Mouse (Mus musculus): ENCODE measurements around the gene Tspear.
"Not testable (repeated sequence)": the region's sequence is repeated elsewhere in the genome, so short reads cannot be mapped to it uniquely, and the experiment has no call there.

Gene Tspear

DNA sequence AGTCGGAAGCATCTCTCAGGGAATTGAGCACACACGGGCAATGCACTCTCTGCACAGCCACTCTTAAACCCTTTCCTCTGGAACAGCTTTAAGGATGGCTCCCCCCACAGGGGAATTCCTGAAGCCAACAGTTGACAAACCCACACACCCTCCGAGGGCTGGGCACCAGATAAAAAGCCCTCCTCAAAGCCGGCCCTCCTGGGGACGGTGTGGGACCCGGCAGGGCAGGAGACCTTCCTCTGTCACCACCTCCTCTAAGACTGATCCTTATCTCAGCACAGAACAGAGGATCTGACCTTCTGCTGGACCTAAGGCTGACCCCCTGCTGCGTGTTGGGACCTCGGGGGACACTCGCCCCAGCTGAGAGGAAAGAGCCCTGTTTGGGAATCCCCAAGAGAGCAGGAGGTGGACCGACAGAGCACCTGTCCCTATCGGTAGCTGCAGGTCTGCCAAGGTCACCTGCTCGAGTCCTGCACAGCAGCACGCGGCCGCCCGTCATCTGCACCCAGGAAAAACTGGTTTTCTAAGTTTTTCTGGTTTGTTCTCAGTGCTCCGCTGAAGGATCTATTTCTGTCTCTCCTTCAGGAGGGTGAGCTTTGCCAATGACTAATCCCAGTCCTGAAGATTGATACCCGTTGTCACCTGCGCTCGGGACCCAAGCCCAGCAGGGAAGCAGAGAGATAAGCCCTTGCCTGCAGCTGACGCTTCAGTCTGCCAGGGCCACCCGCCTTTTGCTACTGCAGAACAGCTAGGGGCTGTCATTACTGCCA lies at the start of gene Tspear:
TSS of gene Tspear (plus strand) at position 675 of the 770 bp plus-strand sequence.
- DNase-seq (ENCODE audit: low spot score) = no peak

DNA sequence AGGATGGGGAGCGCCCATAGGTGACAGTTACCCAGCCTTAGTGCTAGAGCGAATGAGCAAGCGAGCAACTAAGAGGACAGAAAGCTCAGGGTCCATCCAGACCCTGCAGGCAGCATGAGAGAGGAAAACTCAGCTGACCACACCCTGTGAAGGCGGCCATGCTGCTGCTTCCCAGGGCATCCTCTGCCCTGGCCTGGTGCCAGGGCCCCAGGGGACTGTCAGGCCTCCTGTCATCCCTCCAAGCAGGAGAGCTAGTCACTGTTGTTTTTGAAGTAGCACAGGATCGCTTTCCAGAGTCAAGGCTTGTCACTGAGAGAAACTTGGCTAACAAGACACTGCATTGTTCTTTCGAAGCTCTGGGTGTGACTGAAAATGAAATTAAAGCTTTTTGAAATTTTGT lies 47.4 kb upstream of the Tspear start:
- no peak for DNase-seq (ENCODE audit: low spot score)

DNA sequence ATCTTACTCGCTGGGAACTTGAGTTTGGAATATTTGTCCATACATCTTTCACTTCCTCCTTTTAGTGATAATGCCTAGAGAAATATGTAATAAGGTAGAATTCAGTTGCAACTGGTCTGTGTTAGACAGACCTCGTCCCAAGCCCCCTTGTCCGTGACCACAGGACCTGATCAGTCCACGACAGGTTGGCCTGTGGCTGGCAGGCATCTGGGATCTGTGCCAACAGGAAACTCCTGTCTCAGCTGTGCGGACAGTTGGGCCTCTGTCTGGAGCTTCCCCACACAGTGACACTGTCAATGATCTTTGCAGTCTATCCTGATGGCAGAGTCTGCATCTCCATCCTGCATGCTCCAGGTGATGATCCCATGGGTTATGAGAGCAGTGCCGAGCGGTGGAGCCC lies 43.2 kb upstream of the Tspear start:
- DNase-seq (ENCODE audit: low spot score) = no peak

- DNase-seq (ENCODE audit: low spot score) = no peak
Observed at GRCm38 (mm10) chr10:77645571-77645970, 40.8 kb upstream of the Tspear start.

GRCm38 (mm10) chr10:77647461-77647860 lies 38.9 kb upstream of the Tspear start:
- DNase-seq (ENCODE audit: low spot score) = no peak

- DNase-seq (ENCODE audit: low spot score) = no peak
Observed at GRCm38 (mm10) chr10:77647901-77648300, 38.5 kb upstream of the Tspear start.

DNA sequence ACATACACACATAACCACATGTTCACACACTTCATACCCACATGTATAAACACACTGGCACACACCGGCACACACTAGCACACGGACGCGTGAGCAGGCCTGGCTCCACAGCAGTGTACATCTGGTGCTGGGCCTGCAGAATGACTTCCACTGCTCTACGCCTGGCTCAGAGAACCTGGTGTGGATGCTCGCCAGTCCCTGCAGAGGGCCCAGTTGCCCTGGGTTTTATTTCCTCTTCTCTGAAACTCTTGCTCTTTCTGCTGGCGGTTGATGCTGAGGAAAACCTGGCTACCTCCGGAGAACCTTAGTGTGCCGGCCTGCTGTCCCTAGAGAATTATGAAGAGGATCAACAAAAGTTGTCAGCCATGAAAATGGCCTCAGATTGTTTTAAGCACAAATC lies 34.3 kb upstream of the Tspear start:
- no peak for DNase-seq (ENCODE audit: low spot score)

- DNase-seq (ENCODE audit: low spot score) = no peak
Observed at GRCm38 (mm10) chr10:77658286-77658994, 27.9 kb upstream of the Tspear start.

- DNase-seq (ENCODE audit: low spot score) = no peak
Observed at GRCm38 (mm10) chr10:77663949-77664665, 22.3 kb upstream of the Tspear start.

GRCm38 (mm10) chr10:77666342-77666741 lies 20.0 kb upstream of the Tspear start:
- DNase-seq (ENCODE audit: low spot score) = no peak

DNA sequence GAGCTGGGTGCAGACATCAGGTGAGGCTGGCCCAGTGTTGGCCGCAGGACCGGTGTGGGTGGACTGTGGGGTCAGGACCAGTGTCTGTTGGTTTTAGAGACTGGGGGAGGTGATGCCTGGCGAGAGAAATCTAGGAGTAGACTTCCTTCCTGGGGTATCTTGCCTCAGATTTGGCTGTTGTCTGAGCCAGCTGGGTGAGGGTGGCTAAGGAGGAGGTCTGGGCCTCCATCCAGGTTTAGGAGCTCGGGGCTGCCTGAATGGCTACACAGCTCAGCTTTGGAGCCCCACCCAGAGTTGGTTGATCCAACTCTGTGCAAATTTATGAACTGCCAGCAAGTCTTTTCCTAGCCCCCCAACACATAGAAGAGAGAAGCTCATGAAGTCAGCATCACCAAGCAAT lies 19.0 kb upstream of the Tspear start:
- DNase-seq (ENCODE audit: low spot score) = no peak

DNA sequence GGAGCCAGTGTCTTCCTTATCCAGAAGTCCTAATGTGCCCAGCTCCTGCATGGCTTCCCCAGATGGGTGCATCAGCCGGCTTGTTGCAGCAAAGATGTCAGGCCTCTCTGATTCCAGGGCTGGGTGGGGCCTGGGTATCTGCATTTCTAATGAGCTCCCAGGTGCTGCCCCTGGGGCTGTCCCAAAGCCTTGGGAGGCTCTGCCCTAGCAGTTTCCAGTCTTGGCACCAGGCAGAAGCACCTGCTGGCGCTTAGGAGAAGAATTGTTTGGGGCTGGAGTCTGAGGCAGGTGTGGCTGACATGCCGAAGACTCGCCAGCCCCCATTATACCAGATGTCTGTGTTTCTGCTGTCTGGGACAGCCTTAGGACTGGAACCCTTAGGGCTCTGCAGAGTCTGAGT lies 15.7 kb upstream of the Tspear start:
- DNase-seq (ENCODE audit: low spot score) = no peak

DNA sequence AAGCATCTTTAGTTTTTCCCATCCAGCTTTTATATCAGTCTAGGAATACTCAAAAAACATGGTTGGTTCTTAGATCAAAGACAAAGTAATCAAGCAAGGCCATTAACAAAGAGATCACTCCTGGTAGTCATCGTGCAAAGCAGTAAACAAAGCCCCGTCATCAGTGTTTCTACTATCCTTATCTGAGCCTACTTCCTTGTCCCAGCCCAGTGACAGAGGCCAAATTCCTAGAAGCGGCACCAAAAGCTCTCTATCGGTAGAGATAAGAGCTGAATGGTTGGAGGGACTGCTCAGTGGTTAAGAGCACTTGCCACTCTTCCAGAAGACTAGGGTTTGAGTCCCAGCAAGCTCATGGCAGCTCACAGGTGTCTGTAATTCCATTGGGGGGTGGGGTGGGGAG lies 14.8 kb upstream of the Tspear start:
- no peak for DNase-seq (ENCODE audit: low spot score)

DNA sequence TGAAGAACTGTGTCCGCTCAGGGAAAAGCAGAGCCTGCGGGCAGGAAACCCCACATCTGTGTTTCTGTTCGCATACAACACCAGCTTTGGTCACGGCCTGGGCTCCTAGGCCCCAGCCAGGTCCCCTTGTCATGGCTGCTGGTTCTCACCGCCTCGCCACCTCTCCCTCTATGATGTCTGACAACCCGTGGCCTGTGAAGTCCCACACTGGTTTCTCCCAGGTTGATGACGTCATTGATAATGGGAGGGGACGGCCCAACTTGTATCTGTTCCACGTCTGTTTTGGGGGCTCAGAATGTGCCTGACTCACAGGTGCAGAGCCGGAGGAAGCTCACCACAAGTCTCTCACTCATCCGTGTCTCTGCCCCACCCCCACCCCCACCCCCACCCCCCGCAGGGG lies 12.6 kb upstream of the Tspear start:
- DNase-seq (ENCODE audit: low spot score) = no peak

DNA sequence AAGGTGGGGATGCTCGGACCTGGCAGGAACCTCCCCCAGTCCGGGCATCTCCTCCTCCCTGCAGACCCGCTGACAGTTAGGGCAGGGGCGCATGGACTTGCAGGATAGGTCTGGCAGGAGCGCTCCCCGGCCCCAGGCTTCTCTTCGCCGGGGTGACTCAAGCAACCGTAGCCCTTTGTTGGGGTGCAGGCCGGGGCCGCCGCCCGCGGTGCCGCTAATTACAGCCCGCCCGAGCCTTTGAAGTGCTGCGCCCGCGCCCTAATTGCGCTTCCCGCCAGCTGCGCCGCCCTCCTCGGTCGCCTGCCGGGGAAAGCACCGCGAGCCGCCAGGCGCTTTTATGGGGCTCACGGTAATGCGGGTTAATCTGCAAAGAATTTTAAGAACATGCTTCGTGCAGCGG lies 8.8 kb upstream of the Tspear start:
- DNase-seq (ENCODE audit: low spot score) = no peak

GRCm38 (mm10) chr10:77682994-77683393 lies 3.4 kb upstream of the Tspear start:
- DNase-seq (ENCODE audit: low spot score) = no peak

DNA sequence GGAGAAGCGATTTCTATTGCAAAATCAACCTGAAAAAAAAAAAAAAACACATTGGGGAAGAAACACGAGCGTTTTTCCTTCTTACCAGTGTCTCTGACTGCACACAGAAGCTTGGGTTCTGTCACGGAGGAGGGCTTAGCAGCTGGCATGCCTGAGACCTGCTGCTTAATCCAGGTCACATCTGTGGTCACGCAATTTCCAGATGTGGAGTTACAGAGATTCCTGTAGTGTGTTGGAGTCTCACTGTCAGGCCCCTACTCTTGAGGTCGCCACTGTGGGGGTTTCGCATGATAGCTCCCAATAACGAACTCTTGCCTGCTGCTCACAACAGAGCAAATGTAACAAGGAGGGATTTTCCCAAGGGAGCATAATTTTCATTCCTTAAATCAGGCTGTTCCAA lies 2.2 kb upstream of the Tspear start:
- no peak for DNase-seq (ENCODE audit: low spot score)

DNA sequence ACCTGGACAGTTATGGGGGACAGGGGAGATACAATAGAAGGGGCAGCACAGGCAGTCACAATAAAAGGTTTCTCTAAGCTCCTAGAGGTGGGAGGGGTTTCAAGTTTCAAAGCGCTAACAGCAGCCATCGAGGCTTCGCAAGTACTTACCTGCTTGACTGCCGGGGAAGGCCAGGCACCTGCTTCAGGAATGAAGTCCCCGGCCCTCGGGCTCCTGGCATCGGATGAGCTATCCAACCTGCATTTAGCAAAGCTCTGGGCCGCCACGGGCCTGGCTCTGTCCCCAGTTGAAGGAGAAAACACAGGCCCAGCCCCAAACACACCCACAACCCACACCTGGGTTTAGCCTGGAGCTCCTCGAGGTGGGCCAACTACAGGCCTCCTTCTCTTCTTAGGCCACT lies 652 bp downstream of the Tspear start:
- no peak for DNase-seq (ENCODE audit: low spot score)

DNA sequence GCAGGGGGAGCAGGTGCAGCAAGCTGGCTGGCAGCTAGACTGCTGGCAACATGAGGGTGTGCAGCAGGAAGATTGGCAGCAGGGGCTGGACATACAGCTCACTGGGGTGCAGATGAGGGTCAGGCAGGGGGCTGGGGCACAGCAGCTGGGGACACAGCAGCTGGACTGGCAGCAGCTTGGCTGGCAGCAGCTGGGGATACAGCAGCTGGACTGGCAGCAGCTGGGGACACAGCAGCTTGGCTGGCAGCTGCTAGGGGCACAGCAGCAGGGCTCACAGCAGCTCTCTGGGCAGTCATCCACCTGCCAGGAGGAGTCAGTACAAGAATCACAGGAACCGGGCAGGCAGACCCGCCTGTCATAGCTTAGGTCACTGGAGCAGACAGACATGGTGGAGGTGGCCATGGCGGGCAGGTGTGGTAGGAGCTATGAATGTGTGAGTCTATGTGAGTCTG lies 4.0 kb downstream of the Tspear start, which contains the start of gene Gm19402:
TSS of gene Gm19402 (minus strand) at position 402 of the 452 bp plus-strand sequence.
- not testable (repeated sequence) for DNase-seq (ENCODE audit: low spot score)

GRCm38 (mm10) chr10:77697133-77697532 lies 10.8 kb downstream of the Tspear start, which contains the start of gene Gm9508:
TSS of gene Gm9508 (minus strand) at chr10:77697233.
- DNase-seq (ENCODE audit: low spot score) = no peak

DNA sequence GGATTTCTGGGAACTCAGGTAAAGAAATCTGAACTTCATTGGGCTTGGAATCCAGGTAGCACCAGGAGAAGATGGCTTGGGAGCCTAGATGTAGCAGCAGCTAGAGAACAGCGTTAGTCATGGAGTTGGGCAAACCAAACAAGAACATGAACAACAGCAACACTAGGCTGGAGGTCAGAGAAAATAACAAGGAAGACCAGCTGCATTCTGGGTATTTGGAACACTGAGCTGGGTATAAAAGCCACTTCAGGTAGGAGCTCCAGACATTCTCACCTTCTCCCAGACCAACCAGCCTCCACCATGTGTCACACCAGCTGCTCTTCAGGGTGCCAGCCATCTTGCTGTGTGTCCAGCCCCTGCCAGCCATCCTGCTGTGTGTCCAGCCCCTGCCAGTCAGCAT lies 20.0 kb downstream of the Tspear start, which contains the start of gene Gm10272:
TSS of gene Gm10272 (plus strand) at position 301 of the 400 bp plus-strand sequence.
- no peak for DNase-seq (ENCODE audit: low spot score)

DNA sequence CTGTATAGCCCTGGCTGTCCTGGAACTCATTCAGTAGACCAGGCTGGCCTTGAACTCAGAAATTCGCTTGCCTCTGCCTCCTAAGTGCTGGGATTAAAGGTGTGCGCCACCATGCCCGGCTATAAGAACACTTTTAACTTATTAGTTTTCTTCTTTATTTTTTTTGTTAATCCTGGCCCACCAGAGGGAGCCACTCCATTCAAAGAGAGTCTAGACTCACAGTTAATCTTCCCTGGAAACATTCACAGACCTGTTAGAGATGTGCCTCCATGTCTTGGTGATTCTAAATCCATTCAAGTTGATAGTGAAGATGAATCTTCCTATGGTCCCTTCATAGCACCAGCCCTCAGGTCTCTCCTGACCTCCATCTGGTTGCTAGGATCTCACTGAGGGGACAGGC lies 23.5 kb downstream of the Tspear start:
- no peak for DNase-seq (ENCODE audit: low spot score)

GRCm38 (mm10) chr10:77711157-77711556 lies 24.8 kb downstream of the Tspear start, which contains the start of gene Gm10024:
TSS of gene Gm10024 (plus strand) at chr10:77711457.
- not testable (repeated sequence) for DNase-seq (ENCODE audit: low spot score)
